Mouse (Mus musculus) thymus, postnatal 14 days (tissue): Measurements from ENCODE around the gene Srrm3.
A peak's percentile ranks its signal among the peaks of the same experiment; 100 is the strongest.

Experiments used
- DNase-seq: peaks from one replicate; pipeline ENCODE4 v3.0.0; 2021

The Srrm3 gene

GRCm38 (mm10) chr5:135824517-135824916 lies 17.8 kb downstream of the Srrm3 start:
- no peak for DNase-seq

- DNase-seq: no peak
These were observed 19.5 kb downstream of the Srrm3 start for GRCm38 (mm10) chr5:135826225-135826624.

- no peak for DNase-seq
These were observed 22.7 kb downstream of the Srrm3 start for GRCm38 (mm10) chr5:135829381-135829780.

- no peak for DNase-seq
These were observed 26.0 kb downstream of the Srrm3 start for GRCm38 (mm10) chr5:135832729-135833128.

- peak; percentile 52 for DNase-seq
These were observed 28.2 kb downstream of the Srrm3 start for GRCm38 (mm10) chr5:135834769-135835491.

GRCm38 (mm10) chr5:135835492-135835858 lies 28.8 kb downstream of the Srrm3 start:
- peak; percentile 7 for DNase-seq

- DNase-seq: no peak
These were observed 29.3 kb downstream of the Srrm3 start for GRCm38 (mm10) chr5:135835981-135836380.

- no peak for DNase-seq
These were observed 35.0 kb downstream of the Srrm3 start for GRCm38 (mm10) chr5:135841651-135842050.

- DNase-seq: peak; percentile 32
These were observed 36.7 kb downstream of the Srrm3 start for GRCm38 (mm10) chr5:135843418-135843817.

GRCm38 (mm10) chr5:135845676-135846320 lies 39.1 kb downstream of the Srrm3 start:
- DNase-seq: no peak

GRCm38 (mm10) chr5:135847460-135847859 lies 40.8 kb downstream of the Srrm3 start:
- no peak for DNase-seq

GRCm38 (mm10) chr5:135847881-135848280 lies 41.2 kb downstream of the Srrm3 start:
- DNase-seq: no peak

GRCm38 (mm10) chr5:135851024-135851423 lies 44.3 kb downstream of the Srrm3 start:
- no peak for DNase-seq

GRCm38 (mm10) chr5:135851481-135851880 lies 44.8 kb downstream of the Srrm3 start:
- DNase-seq: no peak

- no peak for DNase-seq
These were observed 45.7 kb downstream of the Srrm3 start for GRCm38 (mm10) chr5:135852421-135852820.

GRCm38 (mm10) chr5:135853731-135854130 lies 47.0 kb downstream of the Srrm3 start:
- no peak for DNase-seq

- DNase-seq: peak; percentile 72
These were observed 48.5 kb downstream of the Srrm3 start for GRCm38 (mm10) chr5:135855156-135855555.

- no peak for DNase-seq
These were observed 60.0 kb downstream of the Srrm3 start for GRCm38 (mm10) chr5:135866662-135867061.

GRCm38 (mm10) chr5:135867637-135868593 lies 61.2 kb downstream of the Srrm3 start:
- DNase-seq: peak; percentile 23

GRCm38 (mm10) chr5:135868653-135869052 lies 62.0 kb downstream of the Srrm3 start:
- DNase-seq: no peak

GRCm38 (mm10) chr5:135869661-135870423 lies 63.2 kb downstream of the Srrm3 start:
- no peak for DNase-seq

GRCm38 (mm10) chr5:135870505-135870904 lies 63.8 kb downstream of the Srrm3 start:
- no peak for DNase-seq

GRCm38 (mm10) chr5:135872996-135873395 lies 66.3 kb downstream of the Srrm3 start:
- no peak for DNase-seq
